Comparison of ENCODE assay signal across 10 mouse cellular contexts in genomic region chr2:74663291-74663925, GRCm38 (mm10). TPM values are rescaled to one million over a fixed set of nuclear protein-coding genes. Genes with fewer than 3 reads are reported as not detected.
A peak's percentile ranks its signal among the peaks of the same experiment; 100 is the strongest.
DNase-seq lines count a peak whose midpoint lies in the region; ATAC-seq and TF ChIP-seq lines count a peak whose summit lies in the region.
"Had no signal": no experiment of that assay in that cellular context is flagged by ENCODE, and none has a peak within 500 bp of the region (broad histone marks: within the 10 kb centered on the region; RNA-seq: fewer than 3 reads in every experiment).

No protein-coding gene starts in this region.

- H3K4me3 ChIP-seq in neural tube, embryonic 15.5 days (replicated peaks): no peak overlapping the region
- no peak overlapping the region for H3K4me3 ChIP-seq in forebrain, embryonic 11.5 days (ENCODE audit: low read depth, low read length)
- H3K4me3 ChIP-seq in limb, embryonic 10.5 days: peak overlapping the region; percentile 22; the same call in 1 of the 2 replicates
- H3K4me3 ChIP-seq in olfactory bulb, adult 2 months (ENCODE audit: insufficient read depth, low read depth, low read length): no peak overlapping the region

- no peaks in the 10 kb centered on the region for H3K9me3 ChIP-seq in neural tube, embryonic 15.5 days (replicated peaks)
- H3K9me3 ChIP-seq in forebrain, embryonic 11.5 days (ENCODE audit: control insufficient read depth, low read length): no peaks in the 10 kb centered on the region
- H3K9me3 ChIP-seq in limb, embryonic 10.5 days (replicated peaks): no peaks in the 10 kb centered on the region

- H3K4me2 ChIP-seq in neural tube, embryonic 15.5 days: no peak overlapping the region
- no peak overlapping the region for H3K4me2 ChIP-seq in forebrain, embryonic 11.5 days (ENCODE audit: low read depth, low read length, severe bottlenecking)

- H3K27ac ChIP-seq in neural tube, embryonic 15.5 days (replicated peaks): no peak overlapping the region
- H3K27ac ChIP-seq in forebrain, embryonic 11.5 days (ENCODE audit: low read depth, low read length): no peak overlapping the region
- H3K27ac ChIP-seq in limb, embryonic 10.5 days: no peak overlapping the region
- H3K27ac ChIP-seq in olfactory bulb, adult 2 months (ENCODE audit: insufficient read depth, low read depth, low read length): no peak overlapping the region
- H3K27ac ChIP-seq: macrophage had no signal

- peaks cover 89% of the 10 kb centered on the region for H3K27me3 ChIP-seq in neural tube, embryonic 15.5 days (replicated peaks)
- peaks cover 93% of the 10 kb centered on the region for H3K27me3 ChIP-seq in forebrain, embryonic 11.5 days (ENCODE audit: control insufficient read depth, insufficient read depth, low read length)
- peaks cover 100% of the 10 kb centered on the region for H3K27me3 ChIP-seq in limb, embryonic 10.5 days (ENCODE audit: low read depth, poor library complexity, severe bottlenecking)

- no peak overlapping the region for H3K9ac ChIP-seq in neural tube, embryonic 15.5 days (replicated peaks)
- no peak overlapping the region for H3K9ac ChIP-seq in forebrain, embryonic 11.5 days (ENCODE audit: low read length)

- ATAC-seq in cerebellum, adult (ENCODE audit: insufficient number of reproducible peaks, low FRiP score, low TSS enrichment): no peak
- no peak for ATAC-seq in neural tube, embryonic 15.5 days (ENCODE audit: low FRiP score)
- no peak for ATAC-seq in forebrain, embryonic 11.5 days (replicated peaks; ENCODE audit: low FRiP score)

- no peak for TF ChIP-seq POLR2A in olfactory bulb, adult 2 months (IDR thresholded peaks at IDR 0.05; ENCODE audit: insufficient read depth, low read depth, low read length)

- DNase-seq in cerebellum, postnatal 14 days: peak; percentile 81 to 82
- DNase-seq in neural tube, embryonic 10.5 days (ENCODE audit: extremely low spot score, low spot score): peak; percentile 69
- DNase-seq in forebrain, embryonic 11.5 days (ENCODE audit: low spot score): peak; percentile 82
- DNase-seq in limb, embryonic 10.5 days (ENCODE audit: low spot score): peak; percentile 77
- DNase-seq in heart, adult 18-20 months: no peak

- peak; percentile 83 for TF ChIP-seq CTCF in olfactory bulb, adult 2 months (IDR thresholded peaks at IDR 0.05; ENCODE audit: insufficient read depth, low read depth, low read length)

- H3K36me3 ChIP-seq in neural tube, embryonic 15.5 days: no peaks in the 10 kb centered on the region
- no peaks in the 10 kb centered on the region for H3K36me3 ChIP-seq in forebrain, embryonic 11.5 days (ENCODE audit: control insufficient read depth, insufficient read depth, low read length)
- H3K36me3 ChIP-seq in limb, embryonic 10.5 days: no peaks in the 10 kb centered on the region

- WGBS in neural tube, embryonic 15.5 days: 3% methylated on average over 18 of the region's 18 CpGs
- 6% methylated on average over 18 of the region's 18 CpGs for WGBS in forebrain, embryonic 11.5 days
- WGBS in limb, embryonic 10.5 days: 4% methylated on average over 18 of the region's 18 CpGs
- 5% methylated on average over 18 of the region's 18 CpGs for WGBS in olfactory bulb, adult 2 months

- peaks cover 16% of the 10 kb centered on the region for H3K4me1 ChIP-seq in neural tube, embryonic 15.5 days
- H3K4me1 ChIP-seq in forebrain, embryonic 11.5 days (replicated peaks; ENCODE audit: control insufficient read depth, insufficient read depth, low read length): peaks cover 4% of the 10 kb centered on the region; the same call in 1 of the 2 replicates
- H3K4me1 ChIP-seq in limb, embryonic 10.5 days: peaks cover 41% of the 10 kb centered on the region
- H3K4me1 ChIP-seq in olfactory bulb, adult 2 months (ENCODE audit: control insufficient read depth, insufficient read depth, low read length): no peaks in the 10 kb centered on the region

RNA-seq across cellular contexts. Expression of gene Evx2, which starts 4.1 kb away (rescaled TPM):
- polyA plus RNA-seq in neural tube, embryonic 15.5 days (2015; fragmentation: Nextera tagmentation; extraction: Ambion mirVana): 0.23 and 0.42 TPM in 2 replicates
- not detected in 2 replicates for polyA plus RNA-seq in forebrain, embryonic 11.5 days (2014; fragmentation: Nextera tagmentation; extraction: Ambion mirVana)
- 0.84 TPM in 1 of 2 replicates, not detected in the other for polyA plus RNA-seq in limb, embryonic 10.5 days (2016; fragmentation: Nextera tagmentation; extraction: Ambion mirVana)
- polyA plus RNA-seq in olfactory bulb, adult 2 months (2012; ENCODE audit: insufficient read depth, insufficient read length, low replicate concordance, missing spikeins): not detected in 2 replicates
- not detected for total RNA-seq in heart, adult 18-20 months (2021)
- polyA plus RNA-seq: frontal cortex, adult 2 months; macrophage had no signal

RNA-seq across cellular contexts. Expression of gene Hoxd13, which starts 4.7 kb away (rescaled TPM):
- 0.14 and 0.20 TPM in 2 replicates for polyA plus RNA-seq in neural tube, embryonic 15.5 days (2015; fragmentation: Nextera tagmentation; extraction: Ambion mirVana)
- not detected in 2 replicates for polyA plus RNA-seq in forebrain, embryonic 11.5 days (2014; fragmentation: Nextera tagmentation; extraction: Ambion mirVana)
- polyA plus RNA-seq in limb, embryonic 10.5 days (2016; fragmentation: Nextera tagmentation; extraction: Ambion mirVana): 9.3 and 17.8 TPM in 2 replicates
- polyA plus RNA-seq in olfactory bulb, adult 2 months (2012; ENCODE audit: insufficient read depth, insufficient read length, low replicate concordance, missing spikeins): not detected in 2 replicates
- total RNA-seq in heart, adult 18-20 months (2021): not detected
- polyA plus RNA-seq: frontal cortex, adult 2 months; macrophage had no signal

RNA-seq across cellular contexts. Expression of gene Hoxd12, which starts 11.4 kb away (rescaled TPM):
- 0.38 and 0.43 TPM in 2 replicates for polyA plus RNA-seq in neural tube, embryonic 15.5 days (2015; fragmentation: Nextera tagmentation; extraction: Ambion mirVana)
- polyA plus RNA-seq in forebrain, embryonic 11.5 days (2014; fragmentation: Nextera tagmentation; extraction: Ambion mirVana): not detected in 2 replicates
- polyA plus RNA-seq in limb, embryonic 10.5 days (2016; fragmentation: Nextera tagmentation; extraction: Ambion mirVana): 26.0 and 44.8 TPM in 2 replicates
- not detected in 2 replicates for polyA plus RNA-seq in olfactory bulb, adult 2 months (2012; ENCODE audit: insufficient read depth, insufficient read length, low replicate concordance, missing spikeins)
- not detected for total RNA-seq in heart, adult 18-20 months (2021)
- polyA plus RNA-seq: frontal cortex, adult 2 months; macrophage had no signal

RNA-seq across cellular contexts. Expression of gene Hoxd11, which starts 15.9 kb away (rescaled TPM):
- 4.1 and 9.2 TPM in 2 replicates for polyA plus RNA-seq in neural tube, embryonic 15.5 days (2015; fragmentation: Nextera tagmentation; extraction: Ambion mirVana)
- not detected in 2 replicates for polyA plus RNA-seq in forebrain, embryonic 11.5 days (2014; fragmentation: Nextera tagmentation; extraction: Ambion mirVana)
- polyA plus RNA-seq in limb, embryonic 10.5 days (2016; fragmentation: Nextera tagmentation; extraction: Ambion mirVana): 31.0 and 34.6 TPM in 2 replicates
- not detected in 2 replicates for polyA plus RNA-seq in olfactory bulb, adult 2 months (2012; ENCODE audit: insufficient read depth, insufficient read length, low replicate concordance, missing spikeins)
- total RNA-seq in heart, adult 18-20 months (2021): not detected
- polyA plus RNA-seq: frontal cortex, adult 2 months; macrophage had no signal

RNA-seq across cellular contexts. Expression of gene Hoxd10, which starts 28.3 kb away (rescaled TPM):
- 61.8 and 83.6 TPM in 2 replicates for polyA plus RNA-seq in neural tube, embryonic 15.5 days (2015; fragmentation: Nextera tagmentation; extraction: Ambion mirVana)
- polyA plus RNA-seq in forebrain, embryonic 11.5 days (2014; fragmentation: Nextera tagmentation; extraction: Ambion mirVana): not detected in 2 replicates
- polyA plus RNA-seq in limb, embryonic 10.5 days (2016; fragmentation: Nextera tagmentation; extraction: Ambion mirVana): 51.1 and 68.0 TPM in 2 replicates
- polyA plus RNA-seq in olfactory bulb, adult 2 months (2012; ENCODE audit: insufficient read depth, insufficient read length, low replicate concordance, missing spikeins): not detected in 2 replicates
- total RNA-seq in heart, adult 18-20 months (2021): not detected
- polyA plus RNA-seq: frontal cortex, adult 2 months; macrophage had no signal

Comparison
In these comparisons a context has a peak if more than half of its experiments do, and no peak if none do; other contexts are left out.
1. DNase-seq: peak in cerebellum, postnatal 14 days (2 of 2), neural tube, embryonic 10.5 days (single experiment), forebrain, embryonic 11.5 days (single experiment) and limb, embryonic 10.5 days (single experiment); none in heart, adult 18-20 months (0 of 2).
2. RNA of gene Hoxd12, which starts 11.4 kb away (polyA plus RNA-seq): 26.0 to 44.8 TPM in limb, embryonic 10.5 days; 0.38 to 0.43 TPM in neural tube, embryonic 15.5 days, not detected in forebrain, embryonic 11.5 days and not detected in olfactory bulb, adult 2 months; every median in the first group is over 10 times any median in the second.